Mouse (Mus musculus) adrenal gland (tissue): ENCODE data around the gene Ttc32.

Source experiments
- intact Hi-C: fragments of 180-260 bp; cut with DNase I; formaldehyde crosslinking; loops from one replicate; pipeline ENCODE4 v1.15.1; 2025

Gene Ttc32

DNA sequence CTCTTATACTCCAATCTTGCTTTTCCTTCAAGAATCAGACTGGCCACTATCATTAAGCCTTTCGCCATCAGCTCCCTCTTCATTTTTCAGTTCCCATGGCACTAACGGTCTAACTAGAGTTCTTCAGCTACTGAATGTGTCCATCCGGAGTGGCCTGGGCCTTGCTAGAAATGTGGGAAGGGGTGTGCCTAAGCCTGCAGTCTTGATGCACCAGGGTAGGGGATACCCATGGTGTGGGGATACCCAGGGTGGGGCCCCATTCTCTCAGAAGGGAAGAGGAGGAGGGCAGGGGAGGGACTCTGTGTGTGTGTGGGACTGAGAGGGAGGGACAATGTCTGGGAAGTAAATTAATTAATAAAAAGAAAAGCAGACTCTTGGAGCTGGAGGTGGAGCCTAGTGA, 13.0 kb downstream of the Ttc32 start:
- intact Hi-C loops = no loop called here

DNA sequence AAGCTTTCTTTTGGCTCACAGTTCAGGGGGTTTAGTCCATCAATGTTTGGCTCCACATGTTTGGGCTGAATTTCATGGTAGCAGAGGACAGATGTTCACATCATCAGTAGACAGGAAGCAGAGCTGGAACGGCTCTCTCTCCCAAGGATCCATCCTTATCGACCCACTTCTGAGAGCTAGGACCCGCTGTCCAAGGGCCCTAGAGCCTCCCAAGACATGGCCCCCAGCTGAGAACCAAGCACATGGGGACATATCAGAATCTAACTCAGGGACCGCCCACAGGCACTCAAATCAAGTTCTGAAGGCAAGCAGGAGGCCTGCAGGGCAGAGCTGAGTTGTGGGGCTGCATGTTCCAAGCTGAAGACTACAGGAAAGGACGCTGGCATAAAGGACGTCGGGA, 14.9 kb downstream of the Ttc32 start:
- intact Hi-C loops = no loop called here

DNA sequence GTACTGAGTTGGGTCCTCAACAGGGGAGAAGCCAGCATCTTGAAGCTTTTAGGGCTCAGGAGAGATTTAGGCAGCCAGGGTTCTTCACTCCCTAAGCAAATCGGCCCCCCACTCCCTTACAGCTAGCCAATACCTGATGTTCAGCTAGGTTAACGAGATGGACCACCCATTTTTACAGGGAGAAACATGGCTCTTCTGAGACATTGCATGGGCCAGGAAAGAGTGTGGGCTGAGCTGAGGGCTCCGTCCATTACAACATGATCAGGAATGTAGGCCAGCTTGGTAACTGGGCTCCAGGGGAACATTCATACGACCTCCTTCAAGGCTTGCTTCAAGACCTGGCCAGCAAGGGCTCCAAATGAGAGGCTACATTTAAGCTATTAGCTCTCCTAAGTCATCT, 16.9 kb downstream of the Ttc32 start:
- intact Hi-C loops = no loop called here

DNA sequence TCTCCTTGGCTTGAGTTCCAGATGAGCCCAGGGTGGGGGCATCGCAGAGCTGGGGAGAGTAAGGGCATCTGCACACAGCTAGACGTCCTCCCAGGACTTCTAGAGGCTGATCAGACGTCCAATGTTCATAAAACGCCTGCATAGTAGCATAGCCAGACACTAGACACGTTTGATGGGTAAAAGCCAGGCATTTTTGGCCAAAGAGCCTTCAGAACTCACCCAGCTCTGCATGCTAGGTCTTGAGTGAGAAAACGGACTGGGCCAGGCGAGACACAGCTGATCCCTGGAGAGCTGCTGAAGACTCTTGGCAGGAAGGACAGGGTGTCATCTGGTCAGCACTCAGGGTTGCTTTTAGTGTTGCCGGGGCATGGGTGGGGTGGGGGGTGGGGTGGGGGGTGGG, 18.3 kb downstream of the Ttc32 start:
- intact Hi-C loops = no loop called here

DNA sequence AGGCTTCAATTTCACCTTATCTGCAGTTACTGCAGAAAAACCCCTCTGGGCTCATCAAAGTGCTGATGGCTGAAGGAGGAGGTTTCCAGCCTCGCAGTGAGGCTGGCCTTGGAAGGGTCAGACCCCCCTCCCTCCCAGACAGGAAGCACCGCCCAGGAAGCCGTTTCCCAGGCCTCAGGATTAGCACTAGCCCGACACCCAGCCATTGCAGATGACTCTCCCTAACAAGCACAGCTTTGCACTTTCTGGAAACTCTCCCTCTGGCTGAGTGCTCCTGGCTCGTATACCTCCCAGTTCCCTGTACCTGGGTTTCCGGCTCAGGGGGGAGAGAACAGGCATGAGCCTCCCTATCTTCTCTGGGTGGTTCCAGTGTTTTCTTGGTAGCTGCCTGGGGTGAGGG, 21.0 kb downstream of the Ttc32 start:
- intact Hi-C loops = loop anchor here (5.0 to 10.0 kb wide), 3 partner anchors 524 to 1486 kb away; partner anchors contain the start of gene Osr1

DNA sequence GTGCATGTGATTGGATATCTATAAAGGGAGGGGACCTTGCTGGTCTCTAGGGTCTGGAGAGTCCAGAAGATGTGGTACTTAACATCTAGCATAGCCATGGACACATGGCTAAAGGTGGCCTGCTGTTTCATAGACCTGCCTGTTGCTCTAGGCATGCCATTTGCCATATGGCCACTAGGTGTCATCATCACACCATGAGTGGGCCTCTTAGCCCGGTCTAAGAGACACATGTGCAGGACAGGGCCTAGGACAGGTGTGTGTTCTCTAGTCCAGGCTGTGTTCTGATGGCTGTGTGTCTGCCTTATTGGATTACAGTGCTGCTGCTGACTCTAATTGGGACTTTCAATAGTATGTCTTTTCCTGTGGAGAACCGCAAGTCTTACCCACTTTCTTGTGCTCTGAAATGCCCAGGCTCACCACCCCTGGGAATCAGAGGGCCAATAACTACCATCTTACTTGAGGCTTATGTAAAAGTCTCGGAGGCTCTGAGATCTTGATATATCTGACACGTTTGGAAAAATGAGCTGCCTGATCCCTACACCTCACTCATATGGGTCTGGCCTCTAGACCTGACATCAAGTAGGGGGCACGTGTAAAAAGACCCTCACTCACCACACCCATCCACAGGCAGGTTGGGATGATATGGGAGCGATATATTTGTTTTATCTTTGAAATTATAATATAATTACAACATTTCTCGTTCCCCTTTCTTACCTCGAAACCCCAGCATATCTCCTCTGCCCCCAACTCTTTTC, 22.5 kb downstream of the Ttc32 start:
- intact Hi-C loops = loop anchor here (2.0 to 10.0 kb wide), 5 partner anchors 523 to 1537 kb away; partner anchors contain the start of gene Osr1

DNA sequence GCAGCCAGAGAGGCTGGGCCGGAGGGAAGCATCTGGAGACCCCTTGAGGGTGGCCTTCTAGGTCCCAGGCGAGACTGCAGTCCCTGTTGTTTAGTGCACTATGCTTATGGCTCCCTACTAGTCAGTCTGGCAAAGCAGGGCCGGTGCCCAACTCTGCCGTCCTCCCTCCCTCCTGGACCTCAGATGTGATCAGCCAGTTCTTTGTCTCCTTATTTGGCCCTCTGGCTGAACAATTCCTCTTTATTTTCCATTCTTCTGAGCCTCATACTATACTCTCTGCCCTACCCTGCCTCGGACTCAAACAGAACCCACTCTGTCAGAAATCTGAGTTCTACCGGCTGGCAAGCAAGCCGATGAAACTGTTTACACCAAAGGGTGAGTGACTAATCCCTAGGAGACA, 23.5 kb downstream of the Ttc32 start:
- intact Hi-C loops = loop anchor here (2.0 to 10.0 kb wide), 5 partner anchors 521 to 1535 kb away; partner anchors contain the start of gene Osr1

DNA sequence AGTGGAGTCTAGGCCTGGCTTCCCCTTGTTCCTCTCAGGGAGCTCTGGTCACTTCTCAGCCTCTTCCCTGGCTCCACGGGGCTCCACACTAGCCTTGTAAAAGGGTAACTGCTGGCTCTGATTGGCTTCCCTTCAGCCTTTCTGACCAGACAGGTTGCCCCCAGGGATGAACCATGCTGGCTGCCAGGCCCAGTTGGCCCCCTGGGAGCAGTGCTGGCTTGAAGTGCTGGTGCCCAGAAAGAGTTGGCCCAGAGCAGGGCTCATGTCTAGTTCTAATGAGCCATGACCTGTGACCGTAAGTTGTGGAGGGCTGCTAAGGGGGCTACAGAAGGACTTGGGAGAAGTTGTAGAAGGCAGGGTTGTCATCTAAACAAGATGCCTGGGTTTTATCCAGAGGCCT, 24.2 kb downstream of the Ttc32 start:
- intact Hi-C loops = loop anchor here (5.0 to 10.0 kb wide), 3 partner anchors 521 to 1483 kb away; partner anchors contain the start of gene Osr1

DNA sequence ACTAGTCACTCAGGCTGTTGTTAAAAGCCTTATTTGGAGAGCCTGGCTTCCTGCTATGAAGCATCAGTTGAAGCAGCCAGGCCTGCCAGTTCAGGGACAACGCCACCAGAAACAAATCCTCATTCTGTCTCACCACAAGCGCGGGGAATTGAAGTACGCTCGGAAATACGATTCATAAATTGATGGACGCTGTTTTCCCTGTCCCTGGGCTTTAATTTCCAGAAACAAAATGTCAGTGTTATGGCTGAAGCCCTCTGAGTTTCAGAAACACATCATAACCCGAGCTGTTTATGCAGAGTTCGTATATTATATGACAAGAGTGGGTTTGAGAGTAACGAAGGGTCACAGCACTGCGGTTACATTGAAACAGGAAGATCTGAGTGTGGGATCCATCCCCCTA, 25.5 kb downstream of the Ttc32 start:
- intact Hi-C loops = loop anchor here (10.0 kb wide), 1 partner anchor 520 kb away; the partner anchor contains the start of gene Osr1

DNA sequence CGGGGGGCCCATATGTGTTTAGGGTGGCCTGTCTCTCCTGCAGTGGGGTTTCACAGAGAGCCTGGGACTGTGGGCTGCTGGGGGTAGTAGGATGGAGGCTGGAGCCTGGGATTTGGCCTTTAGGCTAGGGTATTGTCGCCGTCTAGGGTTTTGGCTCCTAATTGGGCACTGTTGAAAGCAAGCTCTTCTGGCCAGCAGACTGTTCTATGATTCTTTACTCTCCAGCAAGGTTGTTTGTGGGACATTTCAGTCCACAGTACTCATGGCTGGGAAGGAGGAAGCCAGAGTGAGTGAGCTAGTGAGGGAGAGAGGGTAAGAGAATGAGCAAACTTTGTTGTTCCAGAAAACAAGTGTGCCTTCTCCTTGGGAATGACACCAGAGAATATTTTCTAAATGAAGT, 29.7 kb downstream of the Ttc32 start:
- intact Hi-C loops = loop anchor here (10.0 kb wide), 1 partner anchor 515 kb away; the partner anchor contains the start of gene Osr1

DNA sequence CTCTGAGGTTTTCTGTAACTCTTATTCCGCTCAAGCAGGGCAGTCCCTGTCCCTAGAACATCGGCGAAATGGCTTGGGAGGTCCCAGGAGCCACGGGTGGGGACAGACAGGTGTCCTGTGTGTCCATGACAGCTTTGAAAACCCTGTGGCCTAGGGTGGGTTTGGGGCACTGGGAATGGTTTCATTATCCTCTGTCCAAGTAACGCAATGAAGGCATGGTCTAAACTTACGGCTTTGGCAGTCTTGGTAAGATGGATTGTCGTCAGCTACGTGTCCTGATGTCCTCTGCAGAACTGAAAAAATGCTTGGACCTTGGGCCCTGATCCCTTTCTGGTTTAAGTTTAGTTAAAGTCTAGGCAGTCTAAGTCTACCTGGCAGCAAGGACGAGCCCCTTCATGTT, 30.2 kb downstream of the Ttc32 start:
- intact Hi-C loops = loop anchor here (10.0 kb wide), 1 partner anchor 515 kb away; the partner anchor contains the start of gene Osr1

DNA sequence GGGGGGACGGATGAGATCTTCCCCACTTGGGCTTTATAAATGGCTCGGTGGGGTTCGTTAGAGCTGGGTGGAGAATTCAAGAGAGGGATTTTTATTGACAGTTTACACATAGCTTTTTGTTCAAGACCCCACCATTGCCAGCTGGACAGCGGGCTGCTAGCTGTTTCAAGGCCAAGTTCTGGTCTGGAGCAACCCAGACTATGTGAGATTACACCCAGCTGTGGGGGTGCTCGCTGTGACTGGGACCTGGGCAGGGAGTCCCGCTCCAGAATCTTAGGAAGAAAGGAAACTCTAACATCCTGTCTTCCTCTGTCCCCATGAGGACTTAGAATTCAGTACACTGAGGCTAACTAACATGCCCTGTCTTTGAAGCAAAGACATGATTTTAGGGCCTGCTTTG, 33.8 kb downstream of the Ttc32 start:
- intact Hi-C loops = no loop called here

DNA sequence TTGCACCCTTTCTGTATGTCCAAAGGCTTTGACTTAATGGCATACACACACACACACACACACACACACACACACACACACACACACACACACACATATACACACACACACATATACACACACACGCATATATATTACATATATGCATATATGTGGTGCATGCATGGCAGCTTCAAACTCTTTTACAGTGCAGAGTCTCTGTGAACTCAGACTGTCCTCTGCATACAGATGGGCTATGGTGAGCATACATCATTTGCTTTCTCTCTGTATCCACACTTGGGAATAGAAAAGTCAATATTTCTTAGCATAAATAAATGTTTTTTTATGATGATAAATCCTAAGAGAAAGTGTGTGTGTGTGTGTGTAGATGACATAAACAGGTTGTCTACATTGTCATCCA, 41.3 kb downstream of the Ttc32 start:
- intact Hi-C loops = no loop called here

DNA sequence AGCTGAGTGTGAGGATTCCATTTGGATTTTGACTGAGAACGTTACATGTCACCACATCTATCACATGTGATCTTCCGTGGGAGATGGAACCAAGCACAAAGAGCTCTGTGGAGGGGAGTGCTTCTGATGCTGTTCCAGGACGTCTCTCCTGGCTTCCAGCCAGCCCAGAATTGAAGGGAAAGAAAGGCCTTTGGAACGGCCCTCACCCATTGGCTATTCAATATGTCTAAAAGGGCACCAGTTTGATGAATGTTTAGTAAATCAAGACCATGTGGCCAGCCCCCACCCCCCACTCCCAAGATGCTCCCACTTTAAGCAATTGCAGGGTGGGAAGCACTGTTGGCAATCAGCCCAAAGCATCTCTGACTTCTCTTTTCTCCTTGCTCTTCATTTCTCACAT, 41.7 kb downstream of the Ttc32 start:
- intact Hi-C loops = no loop called here

DNA sequence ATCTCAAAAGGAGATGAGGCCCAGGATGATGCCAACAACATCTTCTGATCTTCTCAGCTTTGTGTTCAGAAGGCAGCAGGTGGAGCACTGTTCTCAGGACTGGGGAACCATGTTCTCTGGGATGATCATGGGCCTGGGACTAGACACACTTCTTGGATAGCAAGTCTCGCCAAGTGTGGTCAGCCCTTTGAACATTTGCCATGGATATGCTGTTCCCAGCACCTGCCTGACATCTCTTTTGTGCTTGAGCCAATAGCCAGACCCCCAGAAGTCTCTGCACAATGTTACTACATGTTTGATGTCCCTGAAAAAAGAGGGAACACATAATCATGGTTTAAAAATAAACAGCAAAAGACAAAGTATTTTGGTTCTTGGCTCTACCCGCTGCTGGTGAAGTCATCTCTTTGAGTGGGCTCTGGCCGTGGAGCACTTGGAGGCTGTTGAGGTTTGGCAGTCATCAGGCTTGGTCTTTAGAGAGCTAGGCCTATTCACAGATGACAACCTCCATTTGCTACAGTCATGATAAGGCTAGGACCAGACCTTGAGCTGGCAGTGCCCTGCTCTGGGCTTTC, 47.8 kb downstream of the Ttc32 start:
- intact Hi-C loops = no loop called here

DNA sequence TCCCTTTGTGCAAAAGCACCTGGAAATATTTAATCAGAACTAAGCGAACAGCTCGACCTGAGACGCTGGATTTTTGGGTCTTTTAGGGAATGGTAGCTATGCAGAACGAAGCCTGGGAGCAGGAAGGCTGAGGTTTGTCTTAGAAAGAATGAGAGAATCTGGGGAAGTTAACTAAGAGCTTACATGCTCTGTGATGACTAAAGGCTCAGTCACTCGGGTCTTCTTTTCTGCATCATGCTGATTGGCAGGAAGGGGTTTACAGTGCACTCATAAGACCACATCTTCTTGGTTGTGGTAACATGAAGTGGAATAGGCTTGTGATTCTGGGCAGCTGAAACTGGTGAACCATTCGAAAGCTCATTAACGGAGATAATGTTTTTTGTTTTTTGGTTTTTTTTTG, 60.4 kb downstream of the Ttc32 start:
- intact Hi-C loops = no loop called here
